Comparison of ENCODE assay signal across 17 mouse cellular contexts in the genomic region with DNA sequence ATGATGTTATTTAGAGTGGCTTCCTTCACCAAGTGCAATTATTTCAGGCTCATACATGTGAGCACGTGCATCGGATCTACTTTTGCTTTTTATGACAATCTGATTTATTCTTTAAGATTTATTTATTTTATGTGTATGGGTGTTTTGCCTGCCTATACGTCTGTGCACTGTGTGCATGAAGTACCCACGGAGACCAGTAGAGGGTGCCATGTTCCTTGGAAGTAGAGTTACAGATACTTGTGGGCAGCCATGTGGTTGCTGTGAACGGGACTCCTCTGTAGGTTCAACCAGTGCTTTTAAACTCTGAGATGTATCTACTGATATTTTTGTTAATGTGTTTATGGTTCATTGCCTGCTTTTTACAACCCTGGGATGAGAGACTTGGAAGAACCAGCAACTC.
DNase-seq lines count a peak whose midpoint lies in the region; ATAC-seq lines count a peak whose summit lies in the region.
"Had no signal": no experiment of that assay in that cellular context is flagged by ENCODE, and none has a peak within 500 bp of the region (broad histone marks: within the 10 kb centered on the region; RNA-seq: fewer than 3 reads in every experiment).

No protein-coding gene starts in this region.

- 0 out of 2 replicates have a peak, but pooled peaks cover 1% of the 10 kb centered on the region for H3K4me1 ChIP-seq in kidney, embryonic 14.5 days (ENCODE audit: control insufficient read depth, insufficient read depth, low read length)
- H3K4me1 ChIP-seq: liver, embryonic 13.5 days had no signal

- no peaks in the 10 kb centered on the region for H3K27me3 ChIP-seq in kidney, embryonic 14.5 days (ENCODE audit: control insufficient read depth, insufficient read depth, low read length)
- H3K27me3 ChIP-seq: liver, embryonic 13.5 days had no signal

- 86% methylated on average over 5 of the region's 5 CpGs for WGBS in kidney, embryonic 14.5 days

- H3K4me2 ChIP-seq in kidney, embryonic 14.5 days (replicated peaks; ENCODE audit: low read depth, low read length): no peak overlapping the region
- H3K4me2 ChIP-seq: liver, embryonic 13.5 days had no signal

- H3K4me3 ChIP-seq in kidney, embryonic 14.5 days (ENCODE audit: low read length): no peak overlapping the region
- H3K4me3 ChIP-seq: liver, embryonic 13.5 days had no signal

- H3K9ac ChIP-seq in kidney, embryonic 14.5 days (ENCODE audit: low read depth, low read length): no peak overlapping the region
- H3K9ac ChIP-seq: liver, embryonic 13.5 days had no signal

- H3K9me3 ChIP-seq in kidney, embryonic 14.5 days (ENCODE audit: control insufficient read depth, low read length): no peaks in the 10 kb centered on the region

- H3K27ac ChIP-seq in kidney, embryonic 14.5 days (ENCODE audit: low read depth, low read length): no peak overlapping the region
- H3K27ac ChIP-seq: liver, embryonic 13.5 days had no signal

- no peak for ATAC-seq in kidney, embryonic 14.5 days (ENCODE audit: low FRiP score, low TSS enrichment)
- ATAC-seq: intestine, embryonic 16.5 days had no signal

- H3K36me3 ChIP-seq in kidney, embryonic 14.5 days (ENCODE audit: control insufficient read depth, insufficient read depth, low read length): no peaks in the 10 kb centered on the region
- H3K36me3 ChIP-seq: liver, embryonic 13.5 days had no signal

- DNase-seq in cerebellum, postnatal 36 days: peak; percentile 14 to 16
- DNase-seq in cerebellum, adult 8-10 months: no peak
- peak; percentile 49 to 54 for DNase-seq in kidney, postnatal 4 days
- peak; percentile 59 for DNase-seq in right cerebral cortex, postnatal 14 days
- no peak for DNase-seq in right cerebral cortex, postnatal 36 days (ENCODE audit: low spot score in 2 of 2)
- DNase-seq in testis, postnatal 10 days (ENCODE audit: low spot score): peak; percentile 54
- DNase-seq in heart, adult 8-10 months (ENCODE audit: low spot score): no peak
- DNase-seq: adrenal gland, adult 8-10 months; B cell, adult 2 months; cerebellum, adult 18-20 months; gastrocnemius, postnatal 36 days; heart, postnatal 14 days; layer of hippocampus, postnatal 36 days; liver, embryonic 13.5 days; right cerebral cortex, adult 18-20 months had no signal

Comparison
In these comparisons a context has a peak if more than half of its experiments do, and no peak if none do; other contexts are left out.
1. DNase-seq: peak in cerebellum, postnatal 36 days (2 of 2), kidney, postnatal 4 days (2 of 2), right cerebral cortex, postnatal 14 days (single experiment) and testis, postnatal 10 days (single experiment); none in cerebellum, adult 8-10 months (single experiment), right cerebral cortex, postnatal 36 days (0 of 2) and heart, adult 8-10 months (single experiment).